Mouse (Mus musculus) lung, postnatal 0 days (tissue): ENCODE data around the gene Tnk2.

Experiments used
- CTCF ChIP-seq: IDR thresholded peaks from 2 replicates; pipeline ENCODE4 v1.5.1; 2016; ENCODE audit warnings: antibody characterized with exemption, mild to moderate bottlenecking
- EP300 ChIP-seq: IDR thresholded peaks from 2 replicates; pipeline ENCODE4 v1.6.1; 2016; ENCODE audit warnings: antibody characterized with exemption, mild to moderate bottlenecking, control low read depth

GRCm38 (mm10) chr16:32609401-32609779 is 34.3 kb upstream of the Tnk2 start:
- TF ChIP-seq EP300 (no peak), CTCF (no peak; the same call in 1 of the 2 replicates)
